Mouse (Mus musculus): ENCODE data around the gene Rptor. TPM values are rescaled to one million over a fixed set of nuclear protein-coding genes. Genes with fewer than 3 reads are reported as not detected.

The Rptor gene
- polyA plus RNA-seq, 1 experiment from 2014 or later: 19.2 TPM

DNA sequence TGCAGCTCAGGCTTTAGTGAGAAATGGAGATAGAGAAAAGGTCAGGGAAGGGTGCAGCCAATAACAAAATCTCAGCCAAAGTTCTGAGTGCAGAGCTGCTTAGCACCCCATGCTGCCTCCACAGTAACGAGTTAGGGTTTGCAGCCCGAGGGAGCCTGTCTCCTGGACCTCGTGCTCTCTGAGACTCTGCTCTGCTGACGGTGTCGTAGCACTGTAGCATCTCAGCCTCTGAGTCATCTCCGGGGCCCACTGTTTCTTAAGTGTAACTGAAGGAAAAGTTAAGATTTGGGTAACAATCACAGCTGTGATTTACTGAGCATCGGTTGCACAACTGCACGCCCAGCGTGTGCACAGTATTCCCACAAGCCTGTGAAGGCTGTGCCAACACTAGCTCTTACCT is 160.2 kb downstream of the Rptor start:
- ATAC-seq (replicated peaks; ENCODE audit: low FRiP score) (no peak), DNase-seq (ENCODE audit: low spot score) (no peak)
- H3K4me2 ChIP-seq (ENCODE audit: low read depth, low read length, severe bottlenecking): no peak overlapping the region
- H3K36me3 ChIP-seq (ENCODE audit: control insufficient read depth, insufficient read depth, low read length): no peaks in the 10 kb centered on the region
- H3K4me3 ChIP-seq (ENCODE audit: low read depth, low read length): no peak overlapping the region
- no peaks in the 10 kb centered on the region for H3K9me3 ChIP-seq (ENCODE audit: control insufficient read depth, low read length)
- no peak overlapping the region for H3K27ac ChIP-seq (ENCODE audit: low read depth, low read length)
- H3K4me1 ChIP-seq (replicated peaks; ENCODE audit: control insufficient read depth, insufficient read depth, low read length): peaks cover 5% of the 10 kb centered on the region; the same call in 1 of the 2 replicates
- no peak overlapping the region for H3K9ac ChIP-seq (ENCODE audit: low read length)
- no peaks in the 10 kb centered on the region for H3K27me3 ChIP-seq (ENCODE audit: control insufficient read depth, insufficient read depth, low read length)
- 82% methylated on average over 9 of the region's 9 CpGs for WGBS

DNA sequence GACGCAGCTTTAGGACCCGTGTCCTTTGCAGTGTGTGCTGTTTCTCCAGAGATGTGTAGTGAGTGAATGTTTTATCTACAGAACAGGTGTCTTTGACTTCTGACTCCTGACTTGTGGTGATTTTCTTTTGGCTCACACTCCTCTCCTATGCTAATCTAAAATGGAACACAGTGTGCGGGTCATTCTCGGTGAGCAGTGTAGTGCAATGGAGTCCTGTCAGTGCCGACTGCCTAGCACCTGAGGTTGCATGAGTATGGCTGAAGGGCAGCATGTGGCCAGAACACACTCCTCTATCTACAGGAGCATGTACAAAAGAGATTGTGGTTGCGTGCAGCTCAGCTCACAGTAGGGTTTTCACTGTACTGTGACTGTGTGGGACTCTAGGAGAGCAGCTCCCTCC is 163.3 kb downstream of the Rptor start:
- WGBS: 84% methylated on average over 6 of the region's 6 CpGs
- H3K36me3 ChIP-seq (ENCODE audit: control insufficient read depth, insufficient read depth, low read length): no peaks in the 10 kb centered on the region

DNA sequence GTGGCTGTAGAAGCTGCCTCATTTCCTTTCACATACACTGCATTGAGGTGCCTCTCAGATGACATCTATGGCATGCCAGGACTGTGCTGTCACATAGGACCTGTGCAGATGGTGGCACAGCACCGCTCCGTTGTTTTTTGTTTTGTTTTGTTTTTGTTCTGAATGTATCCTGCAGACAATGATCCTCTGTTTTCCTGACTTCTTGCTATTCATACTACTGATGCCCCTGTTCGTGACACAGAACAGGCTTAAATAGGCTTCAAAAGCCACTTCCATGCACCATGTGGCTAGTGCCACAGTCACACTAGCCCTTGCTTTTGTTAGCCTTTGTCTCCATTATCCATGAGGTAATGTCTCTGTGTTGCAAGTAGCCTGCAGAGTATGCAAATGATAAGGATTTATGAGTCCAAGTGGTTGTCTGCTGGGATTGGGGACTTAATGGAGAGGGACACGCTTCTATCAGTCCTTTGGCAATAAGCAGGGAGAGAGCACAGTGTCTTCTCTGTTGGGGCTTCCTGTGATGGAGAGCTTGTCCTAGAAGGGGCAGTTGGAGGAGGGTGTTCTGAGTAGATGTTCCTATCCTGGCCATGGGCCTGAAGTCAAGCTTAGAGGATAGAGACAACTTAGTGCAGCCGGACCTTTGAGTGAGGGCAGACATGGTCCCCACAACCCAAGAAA is 164.2 kb downstream of the Rptor start:
- Histone ChIP-seq H3K9ac (ENCODE audit: low read length) (no peak overlapping the region), H3K27ac (ENCODE audit: low read depth, low read length) (no peak overlapping the region), H3K27me3 (ENCODE audit: control insufficient read depth, insufficient read depth, low read length) (no peaks in the 10 kb centered on the region), H3K4me1 (replicated peaks; ENCODE audit: control insufficient read depth, insufficient read depth, low read length) (peaks cover 5% of the 10 kb centered on the region; the same call in 1 of the 2 replicates), H3K9me3 (ENCODE audit: control insufficient read depth, low read length) (no peaks in the 10 kb centered on the region), H3K4me3 (ENCODE audit: low read depth, low read length) (no peak overlapping the region), H3K4me2 (ENCODE audit: low read depth, low read length, severe bottlenecking) (no peak overlapping the region), H3K36me3 (ENCODE audit: control insufficient read depth, insufficient read depth, low read length) (no peaks in the 10 kb centered on the region)
- DNase-seq (ENCODE audit: low spot score) (no peak), ATAC-seq (replicated peaks; ENCODE audit: low FRiP score) (no peak)
- 55% methylated on average over 5 of the region's 5 CpGs for WGBS

More for the DNA sequence above, 163.3 kb downstream of the Rptor start:
- Histone ChIP-seq H3K4me3 (ENCODE audit: low read depth, low read length) (no peak overlapping the region), H3K9ac (ENCODE audit: low read length) (no peak overlapping the region), H3K27me3 (ENCODE audit: control insufficient read depth, insufficient read depth, low read length) (no peaks in the 10 kb centered on the region), H3K4me2 (ENCODE audit: low read depth, low read length, severe bottlenecking) (no peak overlapping the region), H3K9me3 (ENCODE audit: control insufficient read depth, low read length) (no peaks in the 10 kb centered on the region), H3K4me1 (replicated peaks; ENCODE audit: control insufficient read depth, insufficient read depth, low read length) (peaks cover 5% of the 10 kb centered on the region; the same call in 1 of the 2 replicates), H3K27ac (ENCODE audit: low read depth, low read length) (no peak overlapping the region)
- no peak for ATAC-seq (replicated peaks; ENCODE audit: low FRiP score)
- DNase-seq (ENCODE audit: low spot score): no peak

DNA sequence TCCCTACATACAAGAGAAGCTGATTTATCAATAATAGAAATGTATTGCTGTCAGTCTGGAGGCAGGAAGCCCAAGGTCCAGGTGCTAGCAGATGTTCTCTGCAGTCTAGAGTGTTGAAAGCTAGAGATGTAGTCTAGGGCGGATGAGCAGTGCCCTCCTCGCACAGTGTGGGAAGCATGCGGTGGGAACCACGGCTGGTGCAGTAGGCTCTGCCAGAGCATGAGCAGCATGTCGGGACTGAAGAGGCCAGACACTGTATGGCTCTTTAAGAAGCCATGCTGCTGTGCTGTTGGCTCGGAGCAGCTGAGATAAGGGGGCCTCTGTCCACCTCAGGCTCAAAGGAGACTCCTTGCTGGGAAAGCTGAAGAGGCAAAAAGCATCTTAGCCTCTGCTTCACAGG is 164.8 kb downstream of the Rptor start:
- Histone ChIP-seq H3K4me3 (ENCODE audit: low read depth, low read length) (no peak overlapping the region), H3K9me3 (ENCODE audit: control insufficient read depth, low read length) (no peaks in the 10 kb centered on the region), H3K27ac (ENCODE audit: low read depth, low read length) (no peak overlapping the region), H3K36me3 (ENCODE audit: control insufficient read depth, insufficient read depth, low read length) (no peaks in the 10 kb centered on the region), H3K27me3 (ENCODE audit: control insufficient read depth, insufficient read depth, low read length) (no peaks in the 10 kb centered on the region), H3K4me1 (replicated peaks; ENCODE audit: control insufficient read depth, insufficient read depth, low read length) (peaks cover 5% of the 10 kb centered on the region; the same call in 1 of the 2 replicates), H3K9ac (ENCODE audit: low read length) (no peak overlapping the region), H3K4me2 (ENCODE audit: low read depth, low read length, severe bottlenecking) (no peak overlapping the region)
- ATAC-seq (replicated peaks; ENCODE audit: low FRiP score): no peak
- DNase-seq (ENCODE audit: low spot score): no peak
- 71% methylated on average over 6 of the region's 6 CpGs for WGBS

DNA sequence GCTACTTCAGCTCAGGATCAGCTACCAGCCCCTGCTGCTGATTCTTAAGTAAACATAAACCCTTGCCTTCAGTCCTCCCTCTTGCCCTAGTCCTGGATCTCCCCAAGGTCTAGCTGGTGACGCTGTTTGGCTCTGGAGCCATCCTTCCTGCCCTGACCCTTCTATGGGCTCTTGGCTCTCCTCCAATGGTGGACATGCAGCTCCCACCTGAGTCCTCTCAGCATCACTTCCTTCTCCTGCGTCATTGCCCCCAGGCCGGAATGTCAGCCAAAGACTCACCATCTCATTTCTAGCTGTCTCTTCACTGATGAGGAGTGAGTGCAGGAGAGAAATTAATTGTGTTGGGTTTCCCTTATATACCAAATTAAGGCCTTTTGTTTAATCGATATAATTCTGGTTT is 165.8 kb downstream of the Rptor start:
- Histone ChIP-seq H3K9ac (ENCODE audit: low read length) (no peak overlapping the region), H3K27me3 (ENCODE audit: control insufficient read depth, insufficient read depth, low read length) (no peaks in the 10 kb centered on the region), H3K4me2 (ENCODE audit: low read depth, low read length, severe bottlenecking) (no peak overlapping the region), H3K36me3 (ENCODE audit: control insufficient read depth, insufficient read depth, low read length) (no peaks in the 10 kb centered on the region), H3K4me3 (ENCODE audit: low read depth, low read length) (no peak overlapping the region), H3K9me3 (ENCODE audit: control insufficient read depth, low read length) (no peaks in the 10 kb centered on the region), H3K4me1 (replicated peaks; ENCODE audit: control insufficient read depth, insufficient read depth, low read length) (peaks cover 5% of the 10 kb centered on the region; the same call in 1 of the 2 replicates), H3K27ac (ENCODE audit: low read depth, low read length) (no peak overlapping the region)
- no peak for DNase-seq (ENCODE audit: low spot score)
- 92% methylated on average over 4 of the region's 4 CpGs for WGBS
- no peak for ATAC-seq (replicated peaks; ENCODE audit: low FRiP score)

DNA sequence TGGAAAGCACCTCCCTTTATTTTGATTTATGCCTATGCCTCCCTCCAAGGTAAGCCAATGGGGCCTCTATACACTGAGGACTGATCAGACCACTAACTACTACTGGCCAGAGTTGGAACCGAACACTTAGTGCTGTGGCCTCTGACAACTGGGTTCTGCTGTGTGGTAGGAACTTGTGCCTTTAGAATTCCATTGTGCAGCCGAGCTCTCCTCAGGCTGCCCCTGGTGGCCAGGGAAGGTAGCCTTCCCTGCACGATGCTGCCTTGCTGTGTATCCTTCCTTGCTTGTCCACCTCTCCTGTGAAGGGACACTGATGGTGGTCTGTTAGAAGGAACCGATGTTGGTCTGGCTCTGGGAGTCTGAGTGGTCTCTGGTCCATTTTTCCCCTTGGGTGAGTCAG is 167.0 kb downstream of the Rptor start:
- Histone ChIP-seq H3K27ac (ENCODE audit: low read depth, low read length) (no peak overlapping the region), H3K9me3 (ENCODE audit: control insufficient read depth, low read length) (no peaks in the 10 kb centered on the region), H3K9ac (ENCODE audit: low read length) (no peak overlapping the region), H3K4me2 (ENCODE audit: low read depth, low read length, severe bottlenecking) (no peak overlapping the region), H3K4me3 (ENCODE audit: low read depth, low read length) (no peak overlapping the region), H3K36me3 (ENCODE audit: control insufficient read depth, insufficient read depth, low read length) (no peaks in the 10 kb centered on the region), H3K27me3 (ENCODE audit: control insufficient read depth, insufficient read depth, low read length) (no peaks in the 10 kb centered on the region), H3K4me1 (replicated peaks; ENCODE audit: control insufficient read depth, insufficient read depth, low read length) (peaks cover 5% of the 10 kb centered on the region; the same call in 1 of the 2 replicates)
- no peak for DNase-seq (ENCODE audit: low spot score)
- WGBS: 60% methylated on average over 4 of the region's 4 CpGs
- no peak for ATAC-seq (replicated peaks; ENCODE audit: low FRiP score)

GRCm38 (mm10) chr11:119770985-119771384 is 168.3 kb downstream of the Rptor start:
- ATAC-seq (replicated peaks; ENCODE audit: low FRiP score): no peak
- 88% methylated on average over 4 of the region's 4 CpGs for WGBS

GRCm38 (mm10) chr11:119772896-119773295 is 170.2 kb downstream of the Rptor start:
- Histone ChIP-seq H3K27ac (ENCODE audit: low read depth, low read length) (no peak overlapping the region), H3K4me1 (replicated peaks; ENCODE audit: control insufficient read depth, insufficient read depth, low read length) (no peaks in the 10 kb centered on the region), H3K4me3 (ENCODE audit: low read depth, low read length) (no peak overlapping the region), H3K9me3 (ENCODE audit: control insufficient read depth, low read length) (peaks cover 10% of the 10 kb centered on the region; the same call in 1 of the 2 replicates), H3K27me3 (ENCODE audit: control insufficient read depth, insufficient read depth, low read length) (no peaks in the 10 kb centered on the region), H3K36me3 (ENCODE audit: control insufficient read depth, insufficient read depth, low read length) (no peaks in the 10 kb centered on the region), H3K9ac (ENCODE audit: low read length) (no peak overlapping the region), H3K4me2 (ENCODE audit: low read depth, low read length, severe bottlenecking) (no peak overlapping the region)
- DNase-seq (ENCODE audit: low spot score): no peak
- 86% methylated on average over 3 of the region's 3 CpGs for WGBS
- no peak for ATAC-seq (replicated peaks; ENCODE audit: low FRiP score)

More at GRCm38 (mm10) chr11:119770985-119771384, 168.3 kb downstream of the Rptor start:
- H3K27ac ChIP-seq (ENCODE audit: low read depth, low read length): no peak overlapping the region
- H3K4me3 ChIP-seq (ENCODE audit: low read depth, low read length): no peak overlapping the region
- H3K9me3 ChIP-seq (ENCODE audit: control insufficient read depth, low read length): peaks cover 7% of the 10 kb centered on the region; the same call in 1 of the 2 replicates
- DNase-seq (ENCODE audit: low spot score): no peak
- H3K4me2 ChIP-seq (ENCODE audit: low read depth, low read length, severe bottlenecking): no peak overlapping the region
- H3K27me3 ChIP-seq (ENCODE audit: control insufficient read depth, insufficient read depth, low read length): no peaks in the 10 kb centered on the region
- H3K9ac ChIP-seq (ENCODE audit: low read length): no peak overlapping the region
- peaks cover 5% of the 10 kb centered on the region; the same call in 1 of the 2 replicates for H3K4me1 ChIP-seq (replicated peaks; ENCODE audit: control insufficient read depth, insufficient read depth, low read length)
- H3K36me3 ChIP-seq (ENCODE audit: control insufficient read depth, insufficient read depth, low read length): no peaks in the 10 kb centered on the region

All from forebrain, embryonic 11.5 days (tissue).